Mouse (Mus musculus) adrenal gland, postnatal 10 days (tissue): ENCODE measurements around the gene Tyw3. TPM values are rescaled to one million over a fixed set of nuclear protein-coding genes. Genes with fewer than 3 reads are reported as not detected.

ENCODE experiments used
- DNase-seq: peaks from one replicate; pipeline ENCODE4 v3.0.0; 2021; ENCODE audit warnings: mixed read lengths
- total RNA-seq, 2 experiments: library from RNA; stranded (reverse); gene quantifications; 2 replicates each; pipeline ENCODE4 v1.2.3; 2021

Tyw3 gene
- total RNA-seq, 2 experiments from 2014 or later, result 5.3 to 5.7 TPM

GRCm38 (mm10) chr3:154565437-154565836 lies 31.5 kb downstream of the Tyw3 start:
- no peak for DNase-seq

GRCm38 (mm10) chr3:154562192-154562591 lies 34.7 kb downstream of the Tyw3 start:
- no peak for DNase-seq

- no peak for DNase-seq
Observed at GRCm38 (mm10) chr3:154551035-154551411, 45.9 kb downstream of the Tyw3 start.

GRCm38 (mm10) chr3:154550326-154551034 lies 46.4 kb downstream of the Tyw3 start:
- DNase-seq, result no peak

- peak; percentile 17 for DNase-seq
Observed at GRCm38 (mm10) chr3:154548868-154549301, 48.0 kb downstream of the Tyw3 start.

- no peak for DNase-seq
Observed at GRCm38 (mm10) chr3:154547549-154548426, 49.1 kb downstream of the Tyw3 start.

GRCm38 (mm10) chr3:154546234-154546633 lies 50.7 kb downstream of the Tyw3 start:
- no peak for DNase-seq

- no peak for DNase-seq
Observed at GRCm38 (mm10) chr3:154540086-154540911, 56.6 kb downstream of the Tyw3 start.

- DNase-seq, result no peak
Observed at GRCm38 (mm10) chr3:154536134-154536533, 60.8 kb downstream of the Tyw3 start.

GRCm38 (mm10) chr3:154533246-154533645 lies 63.7 kb downstream of the Tyw3 start:
- no peak for DNase-seq

GRCm38 (mm10) chr3:154528973-154529372 lies 67.9 kb downstream of the Tyw3 start:
- no peak for DNase-seq

GRCm38 (mm10) chr3:154526610-154527009 lies 70.3 kb downstream of the Tyw3 start:
- peak; percentile 17 for DNase-seq

Other genes starting within 250 kb of the Tyw3 start
- 10 to 100 TPM; 26.7 to 32.1 TPM for gene Cryz, start 393 bp downstream of the Tyw3 start, total RNA-seq
- gene Erich3, start 66.8 kb upstream of the Tyw3 start, total RNA-seq, result under 1 TPM; 0.55 to 0.60 TPM